Mouse (Mus musculus) ES-Bruce4 (cell line): Measurements from ENCODE around the gene Fam19a2.

Experiments
- CTCF ChIP-seq: IDR thresholded peaks from one replicate; pipeline ENCODE4 v1.8.1; 2011; ENCODE audit warnings: low read depth, low read length
- EP300 ChIP-seq: IDR thresholded peaks from 2 replicates; pipeline ENCODE4 v1.6.1; 2011; ENCODE audit warnings: low read depth, low read length; ENCODE audit not compliant: insufficient read depth
- POLR2A ChIP-seq: IDR thresholded peaks from one replicate; pipeline ENCODE4 v1.8.1; 2011; ENCODE audit warnings: low read length; ENCODE audit not compliant: insufficient read depth

DNA sequence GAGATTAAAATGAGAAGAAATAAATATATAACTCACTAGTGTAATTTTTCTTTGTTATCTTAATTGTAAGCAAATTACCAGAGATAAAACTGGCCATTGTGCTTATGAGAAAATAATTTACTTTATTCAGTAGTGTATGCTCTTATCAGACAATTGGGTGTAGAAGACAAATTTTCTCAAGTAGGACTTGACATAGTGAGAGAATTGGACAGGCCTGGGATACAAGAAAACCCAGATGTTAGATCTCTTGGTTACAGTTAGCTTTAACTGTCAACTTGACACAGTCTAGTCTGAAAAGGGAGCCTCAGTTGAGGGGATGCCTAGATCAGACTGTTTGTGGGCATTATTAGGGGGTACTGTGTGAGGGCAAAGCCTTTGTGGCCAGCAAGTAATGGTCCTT is 373.7 kb downstream of the Fam19a2 start:
- TF ChIP-seq POLR2A (no peak), CTCF (no peak), EP300 (no peak)
